Mouse (Mus musculus): ENCODE results near the gene Pard3b. TPM values are rescaled to one million over a fixed set of nuclear protein-coding genes. Genes with fewer than 3 reads are reported as not detected.
A peak's percentile ranks its signal among the peaks of the same experiment; 100 is the strongest.

The Pard3b gene
- polyA plus RNA-seq, 1 experiment from 2014 or later: 21.4 TPM

- Histone ChIP-seq H3K4me1 (replicated peaks; ENCODE audit: insufficient read depth, low read length) (no peaks in the 10 kb centered on the region), H3K4me2 (ENCODE audit: low read length) (no peak overlapping the region), H3K27ac (no peak overlapping the region), H3K27me3 (ENCODE audit: insufficient read depth, low read length) (no peaks in the 10 kb centered on the region), H3K4me3 (replicated peaks; ENCODE audit: low read depth, low read length) (no peak overlapping the region), H3K9me3 (replicated peaks; ENCODE audit: low read length) (no peaks in the 10 kb centered on the region), H3K36me3 (ENCODE audit: insufficient read depth, low read length) (no peaks in the 10 kb centered on the region), H3K9ac (ENCODE audit: low read depth, low read length) (no peak overlapping the region)
- no peak for ATAC-seq (replicated peaks; ENCODE audit: low FRiP score, low read depth)
- DNase-seq (ENCODE audit: low spot score): no peak
- WGBS: 84% methylated on average over 1 of the region's 1 CpGs
- no peak for TF ChIP-seq CTCF (IDR thresholded peaks at IDR 0.05; ENCODE audit: low read depth)
These were observed 616.3 kb downstream of the Pard3b start for GRCm38 (mm10) chr1:62254888-62255287.

GRCm38 (mm10) chr1:62276466-62276865, 637.8 kb downstream of the Pard3b start:
- WGBS: 71% methylated on average over 3 of the region's 3 CpGs
- ATAC-seq (replicated peaks; ENCODE audit: low FRiP score, low read depth) (no peak), DNase-seq (ENCODE audit: low spot score) (no peak)

GRCm38 (mm10) chr1:62278586-62278985, 640.0 kb downstream of the Pard3b start:
- Histone ChIP-seq H3K4me1 (replicated peaks; ENCODE audit: insufficient read depth, low read length) (no peaks in the 10 kb centered on the region), H3K9me3 (replicated peaks; ENCODE audit: low read length) (no peaks in the 10 kb centered on the region), H3K4me3 (replicated peaks; ENCODE audit: low read depth, low read length) (no peak overlapping the region), H3K27me3 (ENCODE audit: insufficient read depth, low read length) (no peaks in the 10 kb centered on the region), H3K27ac (no peak overlapping the region), H3K4me2 (ENCODE audit: low read length) (no peak overlapping the region), H3K9ac (ENCODE audit: low read depth, low read length) (no peak overlapping the region), H3K36me3 (ENCODE audit: insufficient read depth, low read length) (no peaks in the 10 kb centered on the region)
- ATAC-seq (replicated peaks; ENCODE audit: low FRiP score, low read depth): no peak
- 87% methylated on average over 1 of the region's 1 CpGs for WGBS
- DNase-seq (ENCODE audit: low spot score): no peak
- TF ChIP-seq CTCF (IDR thresholded peaks at IDR 0.05; ENCODE audit: low read depth): no peak

More at GRCm38 (mm10) chr1:62276466-62276865, 637.8 kb downstream of the Pard3b start:
- H3K36me3 ChIP-seq (ENCODE audit: insufficient read depth, low read length): no peaks in the 10 kb centered on the region
- no peak overlapping the region for H3K9ac ChIP-seq (ENCODE audit: low read depth, low read length)
- no peaks in the 10 kb centered on the region for H3K4me1 ChIP-seq (replicated peaks; ENCODE audit: insufficient read depth, low read length)
- TF ChIP-seq CTCF (IDR thresholded peaks at IDR 0.05; ENCODE audit: low read depth): no peak
- no peak overlapping the region for H3K4me2 ChIP-seq (ENCODE audit: low read length)
- no peak overlapping the region for H3K27ac ChIP-seq
- H3K4me3 ChIP-seq (replicated peaks; ENCODE audit: low read depth, low read length): no peak overlapping the region
- H3K27me3 ChIP-seq (ENCODE audit: insufficient read depth, low read length): no peaks in the 10 kb centered on the region
- no peaks in the 10 kb centered on the region for H3K9me3 ChIP-seq (replicated peaks; ENCODE audit: low read length)

- H3K4me2 ChIP-seq (ENCODE audit: low read length): no peak overlapping the region
- no peak for DNase-seq (ENCODE audit: low spot score)
- H3K4me1 ChIP-seq (replicated peaks; ENCODE audit: insufficient read depth, low read length): no peaks in the 10 kb centered on the region
These were observed 642.0 kb downstream of the Pard3b start for GRCm38 (mm10) chr1:62280586-62280985.

GRCm38 (mm10) chr1:62282835-62283234, 644.2 kb downstream of the Pard3b start:
- Histone ChIP-seq H3K36me3 (ENCODE audit: insufficient read depth, low read length) (no peaks in the 10 kb centered on the region), H3K4me3 (replicated peaks; ENCODE audit: low read depth, low read length) (no peak overlapping the region), H3K9ac (ENCODE audit: low read depth, low read length) (no peak overlapping the region), H3K4me2 (ENCODE audit: low read length) (no peak overlapping the region), H3K27ac (no peak overlapping the region), H3K4me1 (replicated peaks; ENCODE audit: insufficient read depth, low read length) (no peaks in the 10 kb centered on the region), H3K9me3 (replicated peaks; ENCODE audit: low read length) (no peaks in the 10 kb centered on the region), H3K27me3 (ENCODE audit: insufficient read depth, low read length) (no peaks in the 10 kb centered on the region)
- no peak for TF ChIP-seq CTCF (IDR thresholded peaks at IDR 0.05; ENCODE audit: low read depth)
- WGBS: 68% methylated on average over 6 of the region's 6 CpGs
- ATAC-seq (replicated peaks; ENCODE audit: low FRiP score, low read depth) (no peak), DNase-seq (ENCODE audit: low spot score) (no peak)

More at GRCm38 (mm10) chr1:62280586-62280985, 642.0 kb downstream of the Pard3b start:
- Histone ChIP-seq H3K36me3 (ENCODE audit: insufficient read depth, low read length) (no peaks in the 10 kb centered on the region), H3K9ac (ENCODE audit: low read depth, low read length) (no peak overlapping the region), H3K9me3 (replicated peaks; ENCODE audit: low read length) (no peaks in the 10 kb centered on the region), H3K27ac (no peak overlapping the region), H3K27me3 (ENCODE audit: insufficient read depth, low read length) (no peaks in the 10 kb centered on the region), H3K4me3 (replicated peaks; ENCODE audit: low read depth, low read length) (no peak overlapping the region)
- no peak for TF ChIP-seq CTCF (IDR thresholded peaks at IDR 0.05; ENCODE audit: low read depth)
- no peak for ATAC-seq (replicated peaks; ENCODE audit: low FRiP score, low read depth)

GRCm38 (mm10) chr1:62283624-62284023, 645.0 kb downstream of the Pard3b start:
- no peak overlapping the region for H3K27ac ChIP-seq
- H3K27me3 ChIP-seq (ENCODE audit: insufficient read depth, low read length): no peaks in the 10 kb centered on the region
- no peak for DNase-seq (ENCODE audit: low spot score)
- no peak for ATAC-seq (replicated peaks; ENCODE audit: low FRiP score, low read depth)
- H3K36me3 ChIP-seq (ENCODE audit: insufficient read depth, low read length): no peaks in the 10 kb centered on the region
- no peak overlapping the region for H3K4me3 ChIP-seq (replicated peaks; ENCODE audit: low read depth, low read length)
- H3K9ac ChIP-seq (ENCODE audit: low read depth, low read length): no peak overlapping the region
- no peaks in the 10 kb centered on the region for H3K4me1 ChIP-seq (replicated peaks; ENCODE audit: insufficient read depth, low read length)
- TF ChIP-seq CTCF (IDR thresholded peaks at IDR 0.05; ENCODE audit: low read depth): no peak
- H3K4me2 ChIP-seq (ENCODE audit: low read length): no peak overlapping the region
- no peaks in the 10 kb centered on the region for H3K9me3 ChIP-seq (replicated peaks; ENCODE audit: low read length)
- 100% methylated on average over 2 of the region's 2 CpGs for WGBS

GRCm38 (mm10) chr1:62309376-62309775, 670.8 kb downstream of the Pard3b start:
- no peak overlapping the region for H3K4me2 ChIP-seq (ENCODE audit: low read length)
- 43% methylated on average over 6 of the region's 6 CpGs for WGBS
- DNase-seq (ENCODE audit: low spot score) (peak; percentile 58), ATAC-seq (replicated peaks; ENCODE audit: low FRiP score, low read depth) (no peak; the same call in 1 of the 2 replicates)
- no peak for TF ChIP-seq CTCF (IDR thresholded peaks at IDR 0.05; ENCODE audit: low read depth)
- no peaks in the 10 kb centered on the region for H3K27me3 ChIP-seq (ENCODE audit: insufficient read depth, low read length)
- no peak overlapping the region for H3K4me3 ChIP-seq (replicated peaks; ENCODE audit: low read depth, low read length)
- H3K36me3 ChIP-seq (ENCODE audit: insufficient read depth, low read length): no peaks in the 10 kb centered on the region
- H3K9me3 ChIP-seq (replicated peaks; ENCODE audit: low read length): no peaks in the 10 kb centered on the region
- no peak overlapping the region for H3K27ac ChIP-seq
- H3K9ac ChIP-seq (ENCODE audit: low read depth, low read length): no peak overlapping the region
- no peaks in the 10 kb centered on the region for H3K4me1 ChIP-seq (replicated peaks; ENCODE audit: insufficient read depth, low read length)
